Mouse (Mus musculus) thymus, adult 2 months (tissue): ENCODE data around the gene Slc36a1.

Experiments
- CTCF ChIP-seq: fragments of 200-500 bp; IDR thresholded peaks from 2 replicates; pipeline ENCODE4 v1.5.1; 2012; ENCODE audit warnings: mild to moderate bottlenecking, control low read depth, low read length, moderate library complexity, borderline replicate concordance; ENCODE audit not compliant: control insufficient read depth, poor library complexity, insufficient read depth; ENCODE audit errors: extremely low read depth
- POLR2A ChIP-seq: fragments of 200-500 bp; IDR thresholded peaks from 2 replicates; pipeline ENCODE4 v1.6.1; 2012; ENCODE audit warnings: mild to moderate bottlenecking, low read length, control low read depth, moderate library complexity; ENCODE audit not compliant: control insufficient read depth, poor library complexity, insufficient read depth; ENCODE audit errors: extremely low read depth

- TF ChIP-seq CTCF (no peak), POLR2A (no peak)
These were observed 16.9 kb upstream of the Slc36a1 start for GRCm38 (mm10) chr11:55187292-55187691.
